Mouse (Mus musculus) embryo, embryonic 10.5 days (tissue): ENCODE results near the gene Kpna4.
A peak's percentile ranks its signal among the peaks of the same experiment; 100 is the strongest.

Source experiments
- DNase-seq: peaks from one replicate; pipeline ENCODE4 v3.0.0-alpha.2; 2015; ENCODE audit warnings: low spot score

The Kpna4 gene

GRCm38 (mm10) chr3:69126509-69127345 lies at the start of gene Kpna4:
Kpna4 (minus strand) TSS chr3:69127113.
- peak; percentile 97 for DNase-seq

GRCm38 (mm10) chr3:69175229-69175628 lies 48.3 kb upstream of the Kpna4 start:
- DNase-seq: no peak

- DNase-seq: no peak
Measured at GRCm38 (mm10) chr3:69171123-69171522, 44.2 kb upstream of the Kpna4 start.

GRCm38 (mm10) chr3:69169796-69170195 lies 42.9 kb upstream of the Kpna4 start:
- no peak for DNase-seq

GRCm38 (mm10) chr3:69168724-69169123 lies 41.8 kb upstream of the Kpna4 start:
- DNase-seq: no peak

- no peak for DNase-seq
Measured at GRCm38 (mm10) chr3:69163057-69163456, 36.1 kb upstream of the Kpna4 start.

GRCm38 (mm10) chr3:69160429-69160828 lies 33.5 kb upstream of the Kpna4 start:
- no peak for DNase-seq

- DNase-seq: no peak
Measured at GRCm38 (mm10) chr3:69159501-69159900, 32.6 kb upstream of the Kpna4 start.

GRCm38 (mm10) chr3:69157886-69158285 lies 31.0 kb upstream of the Kpna4 start:
- no peak for DNase-seq

GRCm38 (mm10) chr3:69156484-69156883 lies 29.6 kb upstream of the Kpna4 start:
- DNase-seq: no peak

- DNase-seq: no peak
Measured at GRCm38 (mm10) chr3:69154691-69155090, 27.8 kb upstream of the Kpna4 start.

GRCm38 (mm10) chr3:69150921-69151320 lies 24.0 kb upstream of the Kpna4 start:
- DNase-seq: no peak

- DNase-seq: no peak
Measured at GRCm38 (mm10) chr3:69142372-69142994, 15.6 kb upstream of the Kpna4 start.

- DNase-seq: no peak
Measured at GRCm38 (mm10) chr3:69140851-69141250, 13.9 kb upstream of the Kpna4 start.

- no peak for DNase-seq
Measured at GRCm38 (mm10) chr3:69136059-69136458, 9.1 kb upstream of the Kpna4 start.

- DNase-seq: no peak
Measured at GRCm38 (mm10) chr3:69130973-69131372, 4.1 kb upstream of the Kpna4 start.

- DNase-seq: peak; percentile 53
Measured at GRCm38 (mm10) chr3:69127693-69128092, 780 bp upstream of the Kpna4 start.

GRCm38 (mm10) chr3:69127346-69127678 lies 399 bp upstream of the Kpna4 start:
- DNase-seq: no peak

- DNase-seq: peak; percentile 75
Measured at GRCm38 (mm10) chr3:69125891-69126508, 913 bp downstream of the Kpna4 start.

- no peak for DNase-seq
Measured at GRCm38 (mm10) chr3:69125461-69125860, 1.5 kb downstream of the Kpna4 start.

- DNase-seq: peak; percentile 21
Measured at GRCm38 (mm10) chr3:69118827-69119226, 8.1 kb downstream of the Kpna4 start.

GRCm38 (mm10) chr3:69114760-69115159 lies 12.2 kb downstream of the Kpna4 start:
- no peak for DNase-seq

GRCm38 (mm10) chr3:69113956-69114355 lies 13.0 kb downstream of the Kpna4 start:
- DNase-seq: no peak
